In the genomic region with DNA sequence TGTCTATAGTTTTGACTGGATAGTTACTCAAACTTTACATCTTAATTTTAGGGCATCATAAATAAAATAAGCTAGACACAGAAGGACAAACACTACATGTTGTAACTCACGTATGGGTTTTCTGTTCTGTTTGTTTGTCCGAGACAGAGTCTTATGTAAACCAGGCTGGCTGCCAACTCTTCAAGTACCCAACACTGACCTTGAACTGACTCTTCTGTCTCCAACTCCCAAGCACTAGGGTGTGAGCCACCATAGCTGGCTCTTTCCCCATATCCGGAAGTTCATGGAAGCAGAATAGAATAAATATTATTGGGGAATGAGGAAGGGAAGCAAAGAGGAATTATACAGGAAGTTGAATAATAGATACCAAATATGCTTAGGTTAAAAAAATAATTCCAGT, we compare ENCODE assay signal across 23 mouse cellular contexts. TPM values are rescaled to one million over a fixed set of nuclear protein-coding genes. Genes with fewer than 3 reads are reported as not detected.
DNase-seq lines count a peak whose midpoint lies in the region; ATAC-seq and TF ChIP-seq lines count a peak whose summit lies in the region.
"Had no signal": no experiment of that assay in that cellular context is flagged by ENCODE, and none has a peak within 500 bp of the region (broad histone marks: within the 10 kb centered on the region; RNA-seq: fewer than 3 reads in every experiment).

No protein-coding gene starts in this region.

- no peaks in the 10 kb centered on the region for H3K27me3 ChIP-seq in heart, embryonic 13.5 days (replicated peaks)
- H3K27me3 ChIP-seq in liver, embryonic 14.5 days (ENCODE audit: control insufficient read depth, insufficient read depth, low read length) = peaks cover 9% of the 10 kb centered on the region
- H3K27me3 ChIP-seq: CH12.LX; midbrain, embryonic 13.5 days; stomach, embryonic 15.5 days had no signal

- H3K4me2 ChIP-seq in heart, embryonic 13.5 days = peak overlapping the region; percentile 16; the same call in 1 of the 2 replicates
- peak overlapping the region; percentile 1; the same call in 1 of the 2 replicates for H3K4me2 ChIP-seq in liver, embryonic 14.5 days (ENCODE audit: low read depth)
- H3K4me2 ChIP-seq: midbrain, embryonic 13.5 days; stomach, embryonic 15.5 days had no signal

- H3K9ac ChIP-seq in heart, embryonic 13.5 days = no peak overlapping the region
- no peak overlapping the region for H3K9ac ChIP-seq in liver, embryonic 14.5 days (replicated peaks)
- H3K9ac ChIP-seq: midbrain, embryonic 13.5 days; stomach, embryonic 15.5 days had no signal

- ATAC-seq in heart, embryonic 13.5 days (ENCODE audit: extremely low read depth, insufficient number of reproducible peaks, low FRiP score, low TSS enrichment) = no peak
- ATAC-seq in liver, embryonic 14.5 days (ENCODE audit: insufficient read depth) = no peak
- ATAC-seq: activated CD4-positive, CD25-positive, alpha-beta regulatory T cell, adult 4 months; forebrain, embryonic 16.5 days; inflammation-experienced regulatory T-cells, adult 6 months; midbrain, embryonic 13.5 days had no signal

- intact Hi-C loops in heart, postnatal 25 days (cut with DNase I) = loop anchor here (10.0 kb wide), 1 partner anchor 338 kb away; no protein-coding TSS in a partner anchor

- peaks cover 18% of the 10 kb centered on the region for H3K4me1 ChIP-seq in heart, embryonic 13.5 days
- peaks cover 23 to 24% of the 10 kb centered on the region in 2 experiments for H3K4me1 ChIP-seq in liver, embryonic 14.5 days (replicated peaks; ENCODE audit: control insufficient read depth in 2 of 2, insufficient read depth in 2 of 2, low read length in 1 of 2)
- H3K4me1 ChIP-seq: midbrain, embryonic 13.5 days; stomach, embryonic 15.5 days had no signal

- no peak overlapping the region for H3K4me3 ChIP-seq in heart, embryonic 13.5 days
- peak overlapping the region in 1 of 2 experiments; percentile 13; a peak in 1 of 4 replicates for H3K4me3 ChIP-seq in liver, embryonic 14.5 days (ENCODE audit: insufficient read depth in 1 of 2, low read depth in 2 of 2, low read length in 2 of 2)
- H3K4me3 ChIP-seq: gastrocnemius, adult 2 months; heart, adult 2 months; midbrain, embryonic 13.5 days; myocyte; stomach, embryonic 15.5 days had no signal

- H3K36me3 ChIP-seq in heart, embryonic 13.5 days = no peaks in the 10 kb centered on the region
- H3K36me3 ChIP-seq in liver, embryonic 14.5 days (replicated peaks; ENCODE audit: control insufficient read depth, insufficient read depth, low read depth) = no peaks in the 10 kb centered on the region
- H3K36me3 ChIP-seq: midbrain, embryonic 13.5 days; stomach, embryonic 15.5 days had no signal

- WGBS in heart, embryonic 13.5 days = 49% methylated on average over 3 of the region's 3 CpGs
- WGBS in liver, embryonic 14.5 days (ENCODE audit: insufficient replicate concordance) = 73% methylated on average over 3 of the region's 3 CpGs

- H3K27ac ChIP-seq in heart, embryonic 13.5 days (replicated peaks) = no peak overlapping the region
- no peak overlapping the region for H3K27ac ChIP-seq in liver, embryonic 14.5 days
- H3K27ac ChIP-seq: gastrocnemius, adult 2 months; heart, adult 2 months; midbrain, embryonic 13.5 days; stomach, embryonic 15.5 days had no signal

- no peak for TF ChIP-seq CTCF in liver, embryonic 14.5 days (IDR thresholded peaks at IDR 0.05; ENCODE audit: low read depth)

- H3K9me3 ChIP-seq in heart, embryonic 13.5 days = peaks cover 19% of the 10 kb centered on the region; the same call in 1 of the 2 replicates
- no peaks in the 10 kb centered on the region for H3K9me3 ChIP-seq in liver, embryonic 14.5 days (ENCODE audit: control insufficient read depth, low read length)
- H3K9me3 ChIP-seq: midbrain, embryonic 13.5 days; stomach, embryonic 15.5 days had no signal

- no peak for DNase-seq in heart, postnatal 25 days (ENCODE audit: low spot score)
- DNase-seq in lung, adult 18-20 months = peak; percentile 52 to 60
- no peak for DNase-seq in lung, postnatal 4 days
- DNase-seq in liver, embryonic 14.5 days (ENCODE audit: low read depth in 3 of 3, low spot score in 3 of 3) = no peak
- peak; percentile 69 for DNase-seq in lung, postnatal 36 days
- DNase-seq in embryo, embryonic 10 days (ENCODE audit: low spot score) = no peak
- DNase-seq: cerebellum, adult 9-10 months; gastrocnemius, adult 2 months; layer of hippocampus, postnatal 36 days; retina, postnatal 1 day had no signal

- TF ChIP-seq EP300 in liver, embryonic 14.5 days (IDR thresholded peaks at IDR 0.05; ENCODE audit: low read depth) = no peak

RNA-seq across cellular contexts. Expression of gene Ube2l6, which starts 6.1 kb away (rescaled TPM):
- 92.5 and 114 TPM in 2 replicates for polyA plus RNA-seq in heart, embryonic 13.5 days (2015; fragmentation: Nextera tagmentation; extraction: Ambion mirVana)
- 10 to 100 TPM; 30.6 to 70.6 TPM for total RNA-seq in heart, postnatal 25 days (2021)
- 243 and 304 TPM in 2 replicates for polyA plus RNA-seq in liver, embryonic 14.5 days (2012; rRNA removed)
- polyA plus RNA-seq in liver, embryonic 14.5 days (2014; fragmentation: Nextera tagmentation; extraction: Ambion mirVana) = 469 and 479 TPM in 2 replicates

RNA-seq across cellular contexts. Expression of gene Serping1, which starts 17.3 kb away (rescaled TPM):
- polyA plus RNA-seq in heart, embryonic 13.5 days (2015; fragmentation: Nextera tagmentation; extraction: Ambion mirVana) = 38.8 and 40.2 TPM in 2 replicates
- total RNA-seq in heart, postnatal 25 days (2021) = 10 to 100 TPM; 68.8 to 75.7 TPM
- polyA plus RNA-seq in liver, embryonic 14.5 days (2012; rRNA removed) = 32.4 and 35.4 TPM in 2 replicates
- polyA plus RNA-seq in liver, embryonic 14.5 days (2014; fragmentation: Nextera tagmentation; extraction: Ambion mirVana) = 45.4 and 61.5 TPM in 2 replicates
- total RNA-seq: CH12.LX; neutrophil, adult 5-6 weeks had no signal
- polyA plus RNA-seq: activated CD4-positive, CD25-positive, alpha-beta regulatory T cell, adult 4 months had no signal

RNA-seq across cellular contexts. Expression of gene Smtnl1, which starts 29.9 kb away (rescaled TPM):
- 0.24 and 0.27 TPM in 2 replicates for polyA plus RNA-seq in heart, embryonic 13.5 days (2015; fragmentation: Nextera tagmentation; extraction: Ambion mirVana)
- not detected for total RNA-seq in heart, postnatal 25 days (2021)
- 0.09 and 0.38 TPM in 2 replicates for polyA plus RNA-seq in liver, embryonic 14.5 days (2012; rRNA removed)
- 0.23 and 0.25 TPM in 2 replicates for polyA plus RNA-seq in liver, embryonic 14.5 days (2014; fragmentation: Nextera tagmentation; extraction: Ambion mirVana)
- total RNA-seq: heart, adult 2 months; layer of hippocampus, postnatal 36 days; left cerebral cortex, postnatal 36 days; neutrophil, adult 5-6 weeks had no signal
- polyA plus RNA-seq: activated CD4-positive, CD25-positive, alpha-beta regulatory T cell, adult 4 months; forebrain, embryonic 16.5 days; heart, adult 2 months; hindbrain, embryonic 11.5 days; inflammation-experienced regulatory T-cells, adult 6 months; large intestine, adult 2 months; midbrain, embryonic 13.5 days had no signal

RNA-seq across cellular contexts. Expression of gene Timm10, which starts 34.3 kb away (rescaled TPM):
- polyA plus RNA-seq in heart, embryonic 13.5 days (2015; fragmentation: Nextera tagmentation; extraction: Ambion mirVana) = 72.3 and 89.1 TPM in 2 replicates
- total RNA-seq in heart, postnatal 25 days (2021) = 100 to 1,000 TPM in 1 of 2 experiments, 10 to 100 TPM in 1; 99.8 to 103 TPM
- polyA plus RNA-seq in liver, embryonic 14.5 days (2012; rRNA removed) = 39.8 and 46.6 TPM in 2 replicates
- polyA plus RNA-seq in liver, embryonic 14.5 days (2014; fragmentation: Nextera tagmentation; extraction: Ambion mirVana) = 40.6 and 41.5 TPM in 2 replicates

RNA-seq across cellular contexts. Expression of gene Slc43a1, which starts 46.1 kb away (rescaled TPM):
- polyA plus RNA-seq in heart, embryonic 13.5 days (2015; fragmentation: Nextera tagmentation; extraction: Ambion mirVana) = 16.1 and 17.1 TPM in 2 replicates
- total RNA-seq in heart, postnatal 25 days (2021) = 1 to 10 TPM; 1.5 to 2.2 TPM
- polyA plus RNA-seq in liver, embryonic 14.5 days (2012; rRNA removed) = 144 and 151 TPM in 2 replicates
- 174 and 198 TPM in 2 replicates for polyA plus RNA-seq in liver, embryonic 14.5 days (2014; fragmentation: Nextera tagmentation; extraction: Ambion mirVana)

Comparison
In these comparisons a context has a peak if more than half of its experiments do, and no peak if none do; other contexts are left out.
1. DNase-seq: peak in lung, adult 18-20 months (2 of 2) and lung, postnatal 36 days (single experiment); none in heart, postnatal 25 days (single experiment), lung, postnatal 4 days (0 of 2), liver, embryonic 14.5 days (0 of 3) and embryo, embryonic 10 days (single experiment).